In genomic region chr9:106473753-106474105, GRCm38 (mm10) we compare ENCODE assay signal across 13 mouse cellular contexts. TPM values are rescaled to one million over a fixed set of nuclear protein-coding genes. Genes with fewer than 3 reads are reported as not detected.
DNase-seq lines count a peak whose midpoint lies in the region; ATAC-seq and TF ChIP-seq lines count a peak whose summit lies in the region.
"Had no signal": no experiment of that assay in that cellular context is flagged by ENCODE, and none has a peak within 500 bp of the region (broad histone marks: within the 10 kb centered on the region; RNA-seq: fewer than 3 reads in every experiment).

No protein-coding gene starts in this region.

- H3K27ac ChIP-seq in hindbrain, embryonic 10.5 days, result peak overlapping the region; percentile 81
- no peak overlapping the region for H3K27ac ChIP-seq in hindbrain, postnatal 0 days
- H3K27ac ChIP-seq in neural tube, embryonic 11.5 days (ENCODE audit: low read depth, low read length), result no peak overlapping the region

- TF ChIP-seq CTCF in hindbrain, postnatal 0 days (IDR thresholded peaks at IDR 0.05; ENCODE audit: low read depth), result no peak
- TF ChIP-seq CTCF in lung, adult 2 months (IDR thresholded peaks at IDR 0.05; ENCODE audit: insufficient read depth, low read length), result no peak

- no peak overlapping the region for H3K4me2 ChIP-seq in hindbrain, postnatal 0 days (ENCODE audit: low read depth, low read length)
- no peak overlapping the region for H3K4me2 ChIP-seq in neural tube, embryonic 11.5 days (ENCODE audit: low read depth)

- DNase-seq in adrenal gland, adult (ENCODE audit: inconsistent age in 2 of 2, low spot score in 1 of 2), result peak; percentile 34 to 52
- no peak for DNase-seq in adrenal gland, postnatal 4 days (ENCODE audit: low spot score in 2 of 2)
- no peak for DNase-seq in hindbrain, embryonic 10.5 days (ENCODE audit: low spot score)
- DNase-seq in hindbrain, postnatal 0 days (ENCODE audit: low spot score), result no peak
- peak; percentile 9 for DNase-seq in neural tube, embryonic 11.5 days (ENCODE audit: low spot score)
- no peak for DNase-seq in neural tube, embryonic 10.5 days (ENCODE audit: extremely low spot score, low spot score)
- DNase-seq in frontal cortex, postnatal 25 days (ENCODE audit: low spot score in 2 of 2), result peak; percentile 3 to 4
- no peak for DNase-seq in lung, adult 2 months

- no peak overlapping the region; the same call in 1 of the 2 replicates for H3K4me3 ChIP-seq in hindbrain, embryonic 10.5 days
- no peak overlapping the region for H3K4me3 ChIP-seq in hindbrain, postnatal 0 days (ENCODE audit: low read length)
- H3K4me3 ChIP-seq in neural tube, embryonic 11.5 days (ENCODE audit: low read depth, low read length), result no peak overlapping the region
- H3K4me3 ChIP-seq in lung, adult 2 months (replicated peaks; ENCODE audit: extremely low read depth, low read depth, low read length), result no peak overlapping the region

- H3K36me3 ChIP-seq in hindbrain, embryonic 10.5 days, result no peaks in the 10 kb centered on the region
- no peaks in the 10 kb centered on the region for H3K36me3 ChIP-seq in hindbrain, postnatal 0 days (ENCODE audit: insufficient read depth, low read length)
- no peaks in the 10 kb centered on the region for H3K36me3 ChIP-seq in neural tube, embryonic 11.5 days (ENCODE audit: control insufficient read depth, insufficient read depth, low read length)

- 85% methylated on average over 5 of the region's 5 CpGs for WGBS in hindbrain, embryonic 10.5 days
- WGBS in hindbrain, postnatal 0 days, result 67% methylated on average over 4 of the region's 5 CpGs
- WGBS in neural tube, embryonic 11.5 days, result 80% methylated on average over 5 of the region's 5 CpGs
- WGBS in lung, adult 2 months, result 63% methylated on average over 5 of the region's 5 CpGs

- TF ChIP-seq POLR2A in lung, adult 2 months (IDR thresholded peaks at IDR 0.05; ENCODE audit: borderline replicate concordance, extremely low read depth, low read depth, low read length), result no peak

- ATAC-seq in hindbrain, postnatal 0 days, result no peak
- ATAC-seq in neural tube, embryonic 11.5 days (ENCODE audit: insufficient read depth, low FRiP score, low TSS enrichment), result no peak
- ATAC-seq: forebrain, embryonic 14.5 days had no signal

- peaks cover 84% of the 10 kb centered on the region for H3K4me1 ChIP-seq in hindbrain, embryonic 10.5 days (replicated peaks)
- H3K4me1 ChIP-seq in hindbrain, postnatal 0 days (ENCODE audit: insufficient read depth, low read length), result peaks cover 23% of the 10 kb centered on the region; the same call in 1 of the 2 replicates
- H3K4me1 ChIP-seq in neural tube, embryonic 11.5 days (ENCODE audit: control insufficient read depth, insufficient read depth, low read length), result peaks cover 17% of the 10 kb centered on the region
- peaks cover 13% of the 10 kb centered on the region for H3K4me1 ChIP-seq in lung, adult 2 months (ENCODE audit: control insufficient read depth, insufficient read depth, low read length)

- H3K9me3 ChIP-seq in hindbrain, embryonic 10.5 days, result no peaks in the 10 kb centered on the region
- no peaks in the 10 kb centered on the region for H3K9me3 ChIP-seq in hindbrain, postnatal 0 days (ENCODE audit: low read length)
- H3K9me3 ChIP-seq in neural tube, embryonic 11.5 days (ENCODE audit: control insufficient read depth, low read length), result no peaks in the 10 kb centered on the region
- H3K9me3 ChIP-seq: G1E had no signal

- no peak overlapping the region for H3K9ac ChIP-seq in hindbrain, postnatal 0 days (replicated peaks; ENCODE audit: low read length)
- no peak overlapping the region for H3K9ac ChIP-seq in neural tube, embryonic 11.5 days (ENCODE audit: low read length)

- H3K27me3 ChIP-seq in hindbrain, embryonic 10.5 days (ENCODE audit: insufficient read depth, poor library complexity, severe bottlenecking), result peaks cover 20% of the 10 kb centered on the region
- no peaks in the 10 kb centered on the region for H3K27me3 ChIP-seq in hindbrain, postnatal 0 days (ENCODE audit: insufficient read depth, low read length)
- no peaks in the 10 kb centered on the region for H3K27me3 ChIP-seq in neural tube, embryonic 11.5 days (ENCODE audit: control insufficient read depth, insufficient read depth, low read length)

RNA-seq across cellular contexts. Expression of gene Rrp9, which starts 2.0 kb away (rescaled TPM):
- total RNA-seq in adrenal gland, postnatal 4 days (2021), result 10 to 100 TPM; 33.4 to 40.7 TPM
- 64.1 and 76.2 TPM in 2 replicates for polyA plus RNA-seq in hindbrain, embryonic 10.5 days (2016; fragmentation: Nextera tagmentation; extraction: Ambion mirVana)
- 46.2 and 47.2 TPM in 2 replicates for total RNA-seq in hindbrain, postnatal 0 days (2014; rRNA removed)
- polyA plus RNA-seq in hindbrain, postnatal 0 days (2015; fragmentation: Nextera tagmentation; extraction: Ambion mirVana), result 38.3 and 39.0 TPM in 2 replicates
- 45.5 and 48.1 TPM in 2 replicates for polyA plus RNA-seq in neural tube, embryonic 11.5 days (2014; fragmentation: Nextera tagmentation; extraction: Ambion mirVana)
- polyA plus RNA-seq in lung, adult 2 months (2012; rRNA removed), result 27.4 and 29.2 TPM in 2 replicates

RNA-seq across cellular contexts. Expression of gene Parp3, which starts 3.0 kb away (rescaled TPM):
- 10 to 100 TPM; 15.8 to 18.1 TPM for total RNA-seq in adrenal gland, postnatal 4 days (2021)
- polyA plus RNA-seq in hindbrain, embryonic 10.5 days (2016; fragmentation: Nextera tagmentation; extraction: Ambion mirVana), result 1.6 and 1.8 TPM in 2 replicates
- 1.7 and 2.9 TPM in 2 replicates for total RNA-seq in hindbrain, postnatal 0 days (2014; rRNA removed)
- polyA plus RNA-seq in hindbrain, postnatal 0 days (2015; fragmentation: Nextera tagmentation; extraction: Ambion mirVana), result 1.5 and 2.1 TPM in 2 replicates
- polyA plus RNA-seq in neural tube, embryonic 11.5 days (2014; fragmentation: Nextera tagmentation; extraction: Ambion mirVana), result 0.98 and 1.6 TPM in 2 replicates
- 65.2 and 74.3 TPM in 2 replicates for polyA plus RNA-seq in lung, adult 2 months (2012; rRNA removed)

RNA-seq across cellular contexts. Expression of gene Gpr62, which starts 8.0 kb away (rescaled TPM):
- under 1 TPM; 0.40 to 0.67 TPM for total RNA-seq in adrenal gland, postnatal 4 days (2021)
- polyA plus RNA-seq in hindbrain, embryonic 10.5 days (2016; fragmentation: Nextera tagmentation; extraction: Ambion mirVana), result 0.10 and 0.17 TPM in 2 replicates
- 1.9 and 3.1 TPM in 2 replicates for total RNA-seq in hindbrain, postnatal 0 days (2014; rRNA removed)
- 3.2 TPM in 2 replicates for polyA plus RNA-seq in hindbrain, postnatal 0 days (2015; fragmentation: Nextera tagmentation; extraction: Ambion mirVana)
- polyA plus RNA-seq in neural tube, embryonic 11.5 days (2014; fragmentation: Nextera tagmentation; extraction: Ambion mirVana), result 0.20 and 0.23 TPM in 2 replicates
- 0.19 and 0.50 TPM in 2 replicates for polyA plus RNA-seq in lung, adult 2 months (2012; rRNA removed)
- total RNA-seq: G1E had no signal
- polyA plus RNA-seq: G1E had no signal

RNA-seq across cellular contexts. Expression of gene Pcbp4, which starts 20.6 kb away (rescaled TPM):
- total RNA-seq in adrenal gland, postnatal 4 days (2021), result 10 to 100 TPM; 59.5 to 63.8 TPM
- polyA plus RNA-seq in hindbrain, embryonic 10.5 days (2016; fragmentation: Nextera tagmentation; extraction: Ambion mirVana), result 395 and 430 TPM in 2 replicates
- total RNA-seq in hindbrain, postnatal 0 days (2014; rRNA removed), result 623 and 719 TPM in 2 replicates
- 214 and 228 TPM in 2 replicates for polyA plus RNA-seq in hindbrain, postnatal 0 days (2015; fragmentation: Nextera tagmentation; extraction: Ambion mirVana)
- 267 and 278 TPM in 2 replicates for polyA plus RNA-seq in neural tube, embryonic 11.5 days (2014; fragmentation: Nextera tagmentation; extraction: Ambion mirVana)
- 68.5 and 70.7 TPM in 2 replicates for polyA plus RNA-seq in lung, adult 2 months (2012; rRNA removed)

RNA-seq across cellular contexts. Expression of gene Iqcf1, which starts 26.0 kb away (rescaled TPM):
- not detected for total RNA-seq in adrenal gland, postnatal 4 days (2021)
- polyA plus RNA-seq in hindbrain, embryonic 10.5 days (2016; fragmentation: Nextera tagmentation; extraction: Ambion mirVana), result not detected in 2 replicates
- total RNA-seq in hindbrain, postnatal 0 days (2014; rRNA removed), result not detected in 2 replicates
- not detected in 2 replicates for polyA plus RNA-seq in hindbrain, postnatal 0 days (2015; fragmentation: Nextera tagmentation; extraction: Ambion mirVana)
- polyA plus RNA-seq in neural tube, embryonic 11.5 days (2014; fragmentation: Nextera tagmentation; extraction: Ambion mirVana), result not detected in 2 replicates
- 0.30 TPM in 1 of 2 replicates, not detected in the other for polyA plus RNA-seq in lung, adult 2 months (2012; rRNA removed)
- total RNA-seq: adrenal gland, adult 18-20 months; G1E; left cerebral cortex, postnatal 10 days had no signal
- polyA plus RNA-seq: forebrain, embryonic 14.5 days; G1E; heart, postnatal 0 days had no signal

Comparison
In these comparisons a context has a peak if more than half of its experiments do, and no peak if none do; other contexts are left out.
1. DNase-seq: peak in adrenal gland, adult (2 of 2), neural tube, embryonic 11.5 days (single experiment) and frontal cortex, postnatal 25 days (2 of 2); none in adrenal gland, postnatal 4 days (0 of 2), hindbrain, embryonic 10.5 days (single experiment), hindbrain, postnatal 0 days (single experiment), neural tube, embryonic 10.5 days (single experiment) and lung, adult 2 months (single experiment).
2. RNA of gene Parp3, which starts 3.0 kb away (polyA plus RNA-seq): 65.2 to 74.3 TPM in lung, adult 2 months; 1.6 to 1.8 TPM in hindbrain, embryonic 10.5 days, 1.5 to 2.1 TPM in hindbrain, postnatal 0 days and 0.98 to 1.6 TPM in neural tube, embryonic 11.5 days; every median in the first group is over 10 times any median in the second.